Mouse (Mus musculus): Measurements from ENCODE around the gene 2410131K14Rik.

2410131K14Rik gene

GRCm38 (mm10) chr5:118262418-118262817 is 17.4 kb downstream of the 2410131K14Rik start:
- DNase-seq: no peak

- DNase-seq: no peak
Observed at GRCm38 (mm10) chr5:118264279-118264678, 19.3 kb downstream of the 2410131K14Rik start.

- DNase-seq: no peak
Observed at GRCm38 (mm10) chr5:118265366-118265765, 20.3 kb downstream of the 2410131K14Rik start.

GRCm38 (mm10) chr5:118266309-118266708 is 21.3 kb downstream of the 2410131K14Rik start:
- no peak for DNase-seq

DNA sequence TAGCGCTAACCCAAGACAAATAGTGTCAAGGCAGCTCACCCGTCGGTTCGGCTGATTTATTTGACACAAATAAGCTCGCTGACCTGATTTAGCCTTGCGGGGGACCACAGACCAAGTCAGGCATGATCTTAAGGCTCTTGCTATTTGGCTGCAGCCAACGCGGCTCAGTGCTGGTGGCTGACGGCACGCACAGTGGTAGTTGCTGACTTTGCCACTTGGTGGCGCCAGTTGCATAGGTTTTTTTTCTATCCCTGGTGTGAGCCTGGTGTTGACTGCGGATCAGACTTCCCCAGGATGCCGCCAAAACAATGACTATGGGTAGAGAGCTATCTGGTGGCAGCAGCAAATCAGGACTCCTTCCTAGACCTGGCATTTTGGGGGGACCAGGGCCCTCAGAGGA is 24.0 kb downstream of the 2410131K14Rik start:
- peak; percentile 92 for DNase-seq

GRCm38 (mm10) chr5:118271449-118272110 is 26.6 kb downstream of the 2410131K14Rik start:
- DNase-seq: no peak

DNA sequence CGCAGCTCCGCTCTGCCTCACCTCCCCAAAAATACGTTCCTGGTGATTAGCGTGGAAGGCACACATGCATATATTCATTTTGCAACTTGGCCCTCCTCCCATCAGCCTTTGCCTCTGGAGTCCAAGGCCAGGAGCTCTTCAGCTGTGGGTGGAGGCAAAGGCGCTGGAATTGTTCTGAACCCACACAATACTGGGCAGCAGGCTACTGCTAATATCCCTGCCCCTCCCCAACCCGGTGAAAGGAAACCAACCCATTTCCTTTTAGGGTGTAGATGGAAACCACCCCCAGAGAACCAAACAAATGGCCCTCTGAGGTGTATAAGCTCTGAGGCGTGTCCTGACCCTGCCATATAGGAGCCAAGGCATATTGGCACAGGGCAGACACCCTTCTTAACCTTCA is 28.4 kb downstream of the 2410131K14Rik start:
- DNase-seq: peak; percentile 30

DNA sequence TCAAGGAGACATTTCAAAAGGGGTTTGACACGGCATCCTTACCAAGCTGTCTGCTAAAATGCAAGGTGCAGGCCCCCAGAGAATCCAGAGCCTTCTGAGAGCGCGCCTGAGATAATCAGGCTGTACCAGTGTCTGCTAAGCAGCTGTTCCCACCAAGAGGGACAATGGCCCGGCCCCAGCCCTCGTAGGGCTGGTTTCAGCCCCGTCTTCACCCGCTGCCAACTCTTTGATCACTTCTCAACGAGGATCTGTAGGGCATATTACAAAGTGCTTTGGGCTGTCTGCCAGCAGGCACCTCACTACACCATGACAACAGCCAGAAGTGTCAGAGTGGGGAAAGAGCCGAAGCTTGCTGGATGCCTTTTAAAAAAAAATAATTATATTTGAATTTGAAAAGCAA is 29.5 kb downstream of the 2410131K14Rik start:
- DNase-seq: peak; percentile 39

GRCm38 (mm10) chr5:118276281-118276680 is 31.3 kb downstream of the 2410131K14Rik start:
- DNase-seq: no peak

DNA sequence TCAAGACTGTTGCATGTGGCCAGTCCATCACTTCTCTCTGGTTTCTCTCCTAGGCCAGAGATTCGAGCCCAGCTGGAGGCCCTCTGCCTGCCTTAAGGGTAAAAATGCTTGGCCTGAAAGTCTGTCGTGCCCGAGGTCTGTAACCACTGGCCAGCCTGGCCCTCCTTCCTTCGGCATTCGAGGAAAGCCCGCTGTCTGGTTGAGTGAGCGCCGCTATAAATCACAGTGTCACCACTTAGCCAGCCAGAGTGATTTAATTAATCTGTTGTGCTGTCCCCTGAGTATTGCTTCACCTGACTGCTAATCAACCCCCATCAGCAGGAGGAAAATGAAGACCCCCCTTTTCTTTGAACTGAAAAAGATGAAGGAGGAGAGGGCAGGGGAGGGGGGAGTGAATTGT is 31.7 kb downstream of the 2410131K14Rik start:
- DNase-seq: no peak

GRCm38 (mm10) chr5:118277741-118278495 is 32.9 kb downstream of the 2410131K14Rik start:
- DNase-seq: no peak

DNA sequence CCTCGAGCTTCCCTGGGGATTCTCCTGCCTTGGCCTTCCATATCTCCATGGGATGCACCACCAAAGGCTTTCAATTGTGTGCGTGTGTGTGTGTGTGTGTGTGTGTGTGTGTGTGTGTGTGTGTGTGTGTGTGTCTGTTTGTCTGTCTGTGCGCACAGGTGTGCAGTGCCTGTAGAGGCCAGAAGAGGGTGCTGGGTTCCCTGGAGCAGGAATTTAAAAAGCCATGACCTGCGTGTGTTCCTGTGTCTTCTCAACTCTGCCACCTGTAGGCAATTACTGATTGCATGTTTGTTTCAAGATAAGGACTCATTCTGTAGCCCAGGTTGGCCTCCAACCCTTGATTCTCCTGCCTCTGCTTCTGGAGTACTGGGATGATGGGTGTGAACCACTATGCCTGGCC is 46.4 kb downstream of the 2410131K14Rik start:
- no peak for DNase-seq

DNA sequence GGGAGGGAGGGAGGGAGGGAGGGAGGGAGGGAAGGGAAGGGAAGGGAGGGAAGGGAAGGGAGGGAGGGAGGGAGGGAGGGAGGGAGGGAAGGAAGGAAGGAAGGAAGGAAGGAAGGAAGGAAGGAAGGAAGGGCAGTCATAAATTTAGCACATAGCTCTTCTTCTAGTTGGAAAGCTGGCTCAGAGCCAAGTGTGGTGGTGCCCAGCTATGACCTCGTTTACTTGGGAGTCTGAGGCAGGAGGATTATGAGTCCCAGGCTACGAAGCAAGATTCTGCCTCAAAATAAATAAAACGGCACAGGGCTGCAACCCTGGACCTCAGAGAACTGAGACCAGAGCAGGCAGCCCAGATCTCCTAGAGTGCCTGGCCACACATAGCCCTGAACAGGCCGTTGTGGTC is 47.4 kb downstream of the 2410131K14Rik start:
- no peak for DNase-seq

DNA sequence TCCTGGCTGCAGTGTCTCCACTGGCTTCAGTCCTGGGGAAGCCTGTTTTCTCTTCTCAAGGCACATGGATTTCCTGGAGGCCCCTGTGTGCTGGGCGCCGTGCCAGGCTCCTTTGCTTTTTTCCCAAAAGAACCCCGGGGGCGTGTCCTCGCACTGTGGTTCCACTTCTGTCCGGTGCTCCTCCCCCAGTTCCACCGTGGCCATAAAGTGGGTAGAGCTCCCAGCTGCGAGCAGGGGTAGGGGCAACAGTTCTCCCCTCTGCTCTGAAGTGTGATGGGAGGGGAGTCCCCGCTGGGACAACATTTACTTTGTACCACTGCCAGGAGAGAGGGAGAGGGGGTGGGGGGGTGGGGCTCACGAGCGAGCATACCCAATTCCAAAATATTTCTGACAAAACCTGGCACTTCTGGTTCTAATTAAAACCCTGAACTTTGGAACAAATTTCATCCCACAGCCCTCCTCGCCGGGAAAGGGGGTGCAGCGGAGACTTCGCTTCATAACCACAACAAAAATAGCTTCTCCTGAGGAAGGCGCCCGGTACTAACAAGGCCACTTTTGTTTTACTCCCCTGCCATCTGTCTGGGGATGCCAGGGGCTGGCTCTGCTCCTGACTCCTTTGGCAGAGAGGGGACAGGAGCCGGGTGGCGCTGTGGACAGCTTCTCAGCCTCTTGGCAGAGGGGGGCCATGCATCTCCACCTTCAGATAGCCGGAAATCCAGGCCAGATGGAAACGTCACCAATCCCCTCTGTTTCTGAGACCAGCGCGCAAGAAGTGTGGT is 49.2 kb downstream of the 2410131K14Rik start:
- DNase-seq: peak; percentile 96

DNA sequence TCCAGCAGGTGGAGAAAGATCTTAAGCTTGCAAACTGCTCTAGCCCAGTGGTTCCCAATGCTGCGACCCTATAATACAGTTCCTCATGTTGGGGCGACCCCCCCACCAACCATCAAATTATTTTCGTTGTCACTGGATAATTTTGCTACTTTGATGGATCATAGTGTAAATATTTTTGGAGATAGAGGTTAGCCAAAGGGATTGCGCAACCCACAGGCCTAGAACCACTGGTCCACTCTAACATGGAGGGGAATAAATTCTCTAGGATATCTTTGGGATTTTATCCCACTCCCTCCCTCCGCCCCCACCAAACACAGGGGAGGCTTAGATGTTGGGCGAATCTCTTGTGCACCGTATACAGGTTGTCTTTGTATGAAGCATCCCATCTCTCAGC is 49.8 kb downstream of the 2410131K14Rik start:
- peak; percentile 28 for DNase-seq

- DNase-seq: no peak
Observed at GRCm38 (mm10) chr5:118297338-118297746, 52.3 kb downstream of the 2410131K14Rik start.

GRCm38 (mm10) chr5:118299720-118300400 is 54.8 kb downstream of the 2410131K14Rik start:
- no peak for DNase-seq

DNA sequence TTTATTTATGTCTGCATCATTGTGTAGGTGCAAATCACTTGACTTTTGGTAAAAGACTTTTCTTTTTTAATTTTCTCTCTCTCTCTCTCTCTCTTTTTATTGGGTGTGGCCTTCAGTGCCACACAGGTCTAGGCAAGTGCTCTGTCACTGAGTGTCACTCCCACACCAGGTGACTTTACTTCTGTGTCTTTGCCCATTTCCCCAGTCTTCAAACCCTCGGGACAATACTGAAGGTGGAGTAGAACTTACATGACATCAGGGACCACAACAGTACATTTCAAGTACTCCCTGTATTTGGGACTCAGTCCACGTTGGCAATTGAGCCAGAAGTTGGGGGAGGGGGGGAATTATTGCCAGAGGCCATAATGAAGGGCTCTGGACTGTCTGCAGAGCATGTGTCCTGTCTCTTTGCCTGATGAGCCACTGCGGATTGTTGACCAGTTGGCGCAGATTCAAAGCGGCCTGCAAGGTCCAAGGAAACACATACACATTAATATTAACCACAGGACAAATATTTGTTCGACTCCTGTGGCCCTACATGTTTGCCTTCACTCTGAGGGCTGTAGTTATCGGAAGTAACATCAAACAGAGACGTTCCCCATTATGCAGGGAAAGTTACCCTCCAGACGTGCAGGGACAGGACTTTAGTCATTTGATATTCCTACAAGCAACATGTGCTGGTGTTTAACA is 57.6 kb downstream of the 2410131K14Rik start:
- peak; percentile 24 for DNase-seq

DNA sequence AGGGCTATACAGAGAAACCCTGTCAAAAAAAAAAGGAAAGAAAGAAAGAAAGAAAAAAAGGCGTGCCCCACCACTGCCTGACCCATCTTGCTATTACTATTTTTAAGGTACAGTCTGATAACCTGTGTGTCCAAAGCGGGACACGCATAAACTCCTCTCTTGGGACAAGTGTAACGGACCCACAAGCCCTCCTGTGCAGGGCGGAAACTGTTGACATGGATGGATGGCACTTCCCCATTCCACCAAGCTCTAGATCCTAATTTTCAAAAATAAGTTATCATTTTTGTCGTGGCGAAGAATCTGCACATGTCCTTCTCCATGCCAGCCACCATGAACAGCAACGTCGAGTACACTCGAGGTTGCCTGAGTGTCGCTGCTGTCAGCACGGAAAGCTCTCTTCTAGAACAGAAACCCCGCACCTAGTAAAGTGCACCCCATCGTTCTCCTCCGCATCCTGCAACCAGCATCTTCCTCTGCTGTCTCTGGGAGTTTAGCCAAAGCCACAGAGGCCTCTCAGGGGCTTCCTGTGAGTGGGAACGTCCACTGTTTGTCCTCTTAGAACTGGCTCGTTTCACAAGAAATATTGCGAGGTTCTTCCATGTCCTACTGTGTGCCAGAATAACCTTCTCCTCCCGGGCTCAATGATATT is 60.1 kb downstream of the 2410131K14Rik start:
- no peak for DNase-seq

DNA sequence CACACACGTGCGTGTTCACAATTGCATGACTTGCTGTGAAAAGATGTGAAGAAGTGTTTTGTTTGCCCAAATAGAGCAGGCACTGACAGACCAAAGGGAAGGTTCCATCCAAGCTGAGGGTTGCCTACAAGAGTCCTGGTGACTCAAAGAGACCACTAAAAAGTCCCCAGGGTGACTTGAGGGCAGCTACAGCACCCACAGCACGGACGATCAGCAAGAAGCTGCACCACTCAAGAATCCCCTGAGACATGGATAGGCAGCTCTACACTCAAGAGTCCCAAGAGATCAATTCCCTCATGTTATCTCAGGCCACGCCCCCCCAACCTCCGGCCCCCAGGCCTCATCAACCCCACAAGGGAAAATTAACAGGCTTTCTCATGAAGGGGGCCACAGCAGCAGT is 65.4 kb downstream of the 2410131K14Rik start:
- no peak for DNase-seq

- no peak for DNase-seq
Observed at GRCm38 (mm10) chr5:118311251-118311650, 66.2 kb downstream of the 2410131K14Rik start.

GRCm38 (mm10) chr5:118313766-118314165 is 68.7 kb downstream of the 2410131K14Rik start:
- no peak for DNase-seq
